Mouse (Mus musculus) MEL (cell line): ENCODE data around the gene Slc44a1.

ENCODE experiments used
- CTCF ChIP-seq, 3 experiments: IDR thresholded peaks in 2 of 3; conservative IDR thresholded peaks in 1 of 3; 2 replicates each; pipeline ENCODE4 v1.5.1; 2011 to 2012; ENCODE audit warnings: low read length in 3 of 3, low read depth in 2 of 3, mild to moderate bottlenecking in 2 of 3, improper control_type of control experiment in 1 of 3, inconsistent platforms in 1 of 3, mixed read lengths in 1 of 3, moderate library complexity in 1 of 3; ENCODE audit not compliant: control insufficient read depth in 1 of 3, insufficient read depth in 1 of 3, poor library complexity in 1 of 3, severe bottlenecking in 1 of 3
- EP300 ChIP-seq, 2 experiments: IDR thresholded peaks; 2 replicates each; pipeline ENCODE4 v1.6.1; 2011; ENCODE audit warnings: improper control_type of control experiment in 2 of 2, low read length in 2 of 2, low read depth in 1 of 2, mild to moderate bottlenecking in 1 of 2
- MAFK ChIP-seq: IDR thresholded peaks from 2 replicates; pipeline ENCODE4 v1.6.1; 2011; ENCODE audit warnings: low read depth, mild to moderate bottlenecking, low read length, improper control_type of control experiment, borderline replicate concordance
- MYB ChIP-seq: IDR thresholded peaks from 2 replicates; pipeline ENCODE4 v1.6.1; 2011; ENCODE audit warnings: mild to moderate bottlenecking, low read depth, low read length, improper control_type of control experiment
- POLR2A ChIP-seq, 2 experiments: IDR thresholded peaks; 2 replicates each; pipeline ENCODE4 v1.6.1; 2011 to 2012; ENCODE audit warnings: low read length in 2 of 2, mild to moderate bottlenecking in 2 of 2, control low read depth in 1 of 2, improper control_type of control experiment in 1 of 2, low read depth in 1 of 2, moderate library complexity in 1 of 2; ENCODE audit not compliant: control insufficient read depth in 1 of 2, insufficient read depth in 1 of 2, poor library complexity in 1 of 2
- SMC3 ChIP-seq: IDR thresholded peaks from 2 replicates; pipeline ENCODE4 v1.6.1; 2011; ENCODE audit warnings: low read depth, low read length, improper control_type of control experiment
- TAL1 ChIP-seq: IDR thresholded peaks from 2 replicates; pipeline ENCODE4 v1.6.1; 2012; ENCODE audit warnings: mild to moderate bottlenecking, inconsistent platforms, low read length, moderate library complexity, mixed read lengths
- USF1 ChIP-seq: IDR thresholded peaks from 2 replicates; pipeline ENCODE4 v1.6.1; 2014; ENCODE audit warnings: low read depth, mild to moderate bottlenecking, inconsistent platforms, low read length, improper control_type of control experiment, moderate library complexity
- ZMIZ1 ChIP-seq: IDR thresholded peaks from 2 replicates; pipeline ENCODE4 v1.6.1; 2012; ENCODE audit warnings: low read depth, mild to moderate bottlenecking, inconsistent platforms, low read length, improper control_type of control experiment, moderate library complexity

- TF ChIP-seq SMC3, result no peak
- no peak for TF ChIP-seq ZMIZ1
- no peak for TF ChIP-seq CTCF (IDR thresholded peaks at IDR 0.05 in 2 of 3, conservative IDR thresholded peaks at IDR 0.05 in 1 of 3; ENCODE audit: control insufficient read depth in 1 of 3, insufficient read depth in 1 of 3, low read depth in 2 of 3, low read length in 3 of 3, poor library complexity in 1 of 3, severe bottlenecking in 1 of 3)
- TF ChIP-seq MYB, result peak; percentile 89
- TF ChIP-seq MAFK, result no peak; the same call in 1 of the 2 replicates
- peak; percentile 97 to 99 for TF ChIP-seq EP300 (IDR thresholded peaks at IDR 0.05; ENCODE audit: low read depth in 1 of 2, low read length in 2 of 2)
- no peak for TF ChIP-seq POLR2A (IDR thresholded peaks at IDR 0.05; ENCODE audit: control insufficient read depth in 1 of 2, insufficient read depth in 1 of 2, low read depth in 1 of 2, low read length in 2 of 2, poor library complexity in 1 of 2)
- TF ChIP-seq TAL1, result peak; percentile 99
- peak; percentile 90 for TF ChIP-seq USF1
These were observed 8.5 kb upstream of the Slc44a1 start for GRCm38 (mm10) chr4:53431585-53432234.
